Mouse (Mus musculus) stomach, embryonic 16.5 days (tissue): ENCODE data around the gene Ebf3. TPM values are rescaled to one million over a fixed set of nuclear protein-coding genes. Genes with fewer than 3 reads are reported as not detected.

Source experiments
- ATAC-seq: fragments of 200-750 bp; cut with Nextera tagmentation; 2 replicates; pipeline ENCODE4 v1.8.0; 2017; ENCODE audit warnings: moderate number of reproducible peaks, moderate TSS enrichment; ENCODE audit not compliant: insufficient read depth, low FRiP score
- H3K27ac ChIP-seq: fragments of 300-500 bp; sonication (generic); 2 replicates; pipeline ENCODE4 v1.5.1; 2014; ENCODE audit warnings: low read length
- H3K27me3 ChIP-seq: fragments of 300-500 bp; sonication (generic); 2 replicates; pipeline ENCODE4 v1.6.1; 2014; ENCODE audit warnings: low read length, control low read depth, mixed read lengths; ENCODE audit not compliant: control insufficient read depth, insufficient read depth
- H3K36me3 ChIP-seq: fragments of 300-500 bp; sonication (generic); 2 replicates; pipeline ENCODE4 v1.6.1; 2014; ENCODE audit warnings: low read length; ENCODE audit not compliant: control insufficient read depth, insufficient read depth
- H3K4me1 ChIP-seq: fragments of 300-500 bp; sonication (generic); 2 replicates; pipeline ENCODE4 v1.6.1; 2014; ENCODE audit warnings: low read length, control low read depth, mixed read lengths; ENCODE audit not compliant: control insufficient read depth, insufficient read depth
- H3K4me2 ChIP-seq: fragments of 300-500 bp; sonication (generic); 2 replicates; pipeline ENCODE4 v1.6.1; 2014; ENCODE audit warnings: low read depth, low read length, mixed read lengths
- H3K4me3 ChIP-seq: fragments of 300-500 bp; sonication (generic); replicated peaks from 2 replicates; pipeline ENCODE4 v1.5.1; 2014; ENCODE audit warnings: mild to moderate bottlenecking, low read length
- H3K9ac ChIP-seq: fragments of 300-500 bp; sonication (generic); 2 replicates; pipeline ENCODE4 v1.6.1; 2014; ENCODE audit warnings: low read length
- H3K9me3 ChIP-seq: fragments of 300-500 bp; sonication (generic); replicated peaks from 2 replicates; pipeline ENCODE4 v1.6.1; 2016; ENCODE audit warnings: low read length, control low read depth; ENCODE audit not compliant: control insufficient read depth
- WGBS: fragments of 180-500 bp; shearing (Covaris S2); extraction: QIAGEN DNeasy Blood & Tissue Kit; methylation state at CpG from one replicate; pipeline ENCODE4 v1.1.7; 2014; 5-methylcytosine and 5-hydroxymethylcytosine counted together
- polyA plus RNA-seq: library from polyadenylated mRNA; unstranded; fragments of >200 nt; fragmentation: Nextera tagmentation; extraction: Ambion mirVana; gene quantifications from 2 replicates; pipeline ENCODE4 v1.2.1, GENCODE M21; 2015

The Ebf3 gene
- polyA plus RNA-seq, 1 experiment from 2014 or later, result 0.84 TPM

- no peak overlapping the region for H3K4me2 ChIP-seq
- H3K27ac ChIP-seq, result no peak overlapping the region
- H3K4me3 ChIP-seq, result no peak overlapping the region
- H3K36me3 ChIP-seq, result no peaks in the 10 kb centered on the region
- H3K4me1 ChIP-seq, result peaks cover 3% of the 10 kb centered on the region; the same call in 1 of the 2 replicates
- ATAC-seq, result peak; percentile 79
- 0 out of 2 replicates have a peak, but pooled peaks cover 3% of the 10 kb centered on the region for H3K27me3 ChIP-seq
- H3K9ac ChIP-seq, result no peak overlapping the region
- H3K9me3 ChIP-seq, result no peaks in the 10 kb centered on the region
- WGBS, result 65% methylated on average over 9 of the region's 9 CpGs
These were observed 46.8 kb downstream of the Ebf3 start for GRCm38 (mm10) chr7:137267441-137267840.

GRCm38 (mm10) chr7:137266575-137266974, 47.7 kb downstream of the Ebf3 start:
- Histone ChIP-seq H3K27me3 (0 out of 2 replicates have a peak, but pooled peaks cover 3% of the 10 kb centered on the region), H3K4me2 (no peak overlapping the region), H3K36me3 (no peaks in the 10 kb centered on the region), H3K4me3 (no peak overlapping the region), H3K9ac (no peak overlapping the region), H3K27ac (no peak overlapping the region), H3K4me1 (peaks cover 3% of the 10 kb centered on the region; the same call in 1 of the 2 replicates), H3K9me3 (no peaks in the 10 kb centered on the region)
- 32% methylated on average over 17 of the region's 17 CpGs for WGBS
- no peak for ATAC-seq

- H3K27ac ChIP-seq, result no peak overlapping the region
- no peak overlapping the region for H3K4me3 ChIP-seq
- no peak overlapping the region for H3K4me2 ChIP-seq
- H3K27me3 ChIP-seq, result peaks cover 7% of the 10 kb centered on the region; the same call in 1 of the 2 replicates
- H3K9ac ChIP-seq, result no peak overlapping the region
- no peaks in the 10 kb centered on the region for H3K9me3 ChIP-seq
- 87% methylated on average over 8 of the region's 8 CpGs for WGBS
- no peaks in the 10 kb centered on the region for H3K36me3 ChIP-seq
- ATAC-seq, result no peak
- peaks cover under 1% of the 10 kb centered on the region; the same call in 1 of the 2 replicates for H3K4me1 ChIP-seq
These were observed 51.9 kb downstream of the Ebf3 start for GRCm38 (mm10) chr7:137262330-137262729.

- no peak overlapping the region for H3K27ac ChIP-seq
- no peaks in the 10 kb centered on the region for H3K9me3 ChIP-seq
- no peaks in the 10 kb centered on the region for H3K4me1 ChIP-seq
- H3K36me3 ChIP-seq, result no peaks in the 10 kb centered on the region
- H3K4me2 ChIP-seq, result no peak overlapping the region
- H3K4me3 ChIP-seq, result no peak overlapping the region
- 39% methylated on average over 11 of the region's 11 CpGs for WGBS
- H3K27me3 ChIP-seq, result no peaks in the 10 kb centered on the region
- H3K9ac ChIP-seq, result no peak overlapping the region
- ATAC-seq, result no peak
These were observed 67.9 kb downstream of the Ebf3 start for GRCm38 (mm10) chr7:137246213-137246872.

GRCm38 (mm10) chr7:137244839-137245238, 69.4 kb downstream of the Ebf3 start:
- no peaks in the 10 kb centered on the region for H3K27me3 ChIP-seq
- no peaks in the 10 kb centered on the region for H3K9me3 ChIP-seq
- WGBS, result 83% methylated on average over 7 of the region's 7 CpGs
- no peaks in the 10 kb centered on the region for H3K4me1 ChIP-seq
- no peak overlapping the region for H3K4me3 ChIP-seq
- H3K4me2 ChIP-seq, result no peak overlapping the region
- H3K9ac ChIP-seq, result no peak overlapping the region
- H3K27ac ChIP-seq, result no peak overlapping the region
- ATAC-seq, result no peak
- H3K36me3 ChIP-seq, result no peaks in the 10 kb centered on the region

- no peaks in the 10 kb centered on the region for H3K9me3 ChIP-seq
- WGBS, result 92% methylated on average over 8 of the region's 8 CpGs
- no peaks in the 10 kb centered on the region for H3K4me1 ChIP-seq
- no peak overlapping the region for H3K9ac ChIP-seq
- H3K36me3 ChIP-seq, result no peaks in the 10 kb centered on the region
- H3K27me3 ChIP-seq, result no peaks in the 10 kb centered on the region
- H3K27ac ChIP-seq, result no peak overlapping the region
- ATAC-seq, result no peak
- no peak overlapping the region for H3K4me2 ChIP-seq
- H3K4me3 ChIP-seq, result no peak overlapping the region
These were observed 73.8 kb downstream of the Ebf3 start for GRCm38 (mm10) chr7:137240481-137240880.

GRCm38 (mm10) chr7:137239542-137240133, 74.6 kb downstream of the Ebf3 start:
- Histone ChIP-seq H3K9ac (no peak overlapping the region), H3K4me1 (no peaks in the 10 kb centered on the region), H3K27ac (no peak overlapping the region), H3K9me3 (no peaks in the 10 kb centered on the region), H3K27me3 (no peaks in the 10 kb centered on the region), H3K4me2 (no peak overlapping the region), H3K36me3 (no peaks in the 10 kb centered on the region), H3K4me3 (no peak overlapping the region)
- ATAC-seq, result no peak
- 80% methylated on average over 5 of the region's 5 CpGs for WGBS

- H3K4me1 ChIP-seq, result no peaks in the 10 kb centered on the region
- no peaks in the 10 kb centered on the region for H3K27me3 ChIP-seq
- no peaks in the 10 kb centered on the region for H3K36me3 ChIP-seq
- no peaks in the 10 kb centered on the region for H3K9me3 ChIP-seq
- WGBS, result 80% methylated on average over 12 of the region's 12 CpGs
- ATAC-seq, result no peak
- no peak overlapping the region for H3K9ac ChIP-seq
- H3K27ac ChIP-seq, result no peak overlapping the region
- no peak overlapping the region for H3K4me2 ChIP-seq
- H3K4me3 ChIP-seq, result no peak overlapping the region
These were observed 76.8 kb downstream of the Ebf3 start for GRCm38 (mm10) chr7:137237419-137237818.

- no peaks in the 10 kb centered on the region for H3K9me3 ChIP-seq
- WGBS, result 85% methylated on average over 3 of the region's 3 CpGs
- no peaks in the 10 kb centered on the region for H3K27me3 ChIP-seq
- peaks cover 6% of the 10 kb centered on the region; the same call in 1 of the 2 replicates for H3K4me1 ChIP-seq
- H3K4me2 ChIP-seq, result no peak overlapping the region
- no peak for ATAC-seq
- H3K4me3 ChIP-seq, result no peak overlapping the region
- H3K9ac ChIP-seq, result no peak overlapping the region
- no peaks in the 10 kb centered on the region for H3K36me3 ChIP-seq
- no peak overlapping the region for H3K27ac ChIP-seq
These were observed 90.4 kb downstream of the Ebf3 start for GRCm38 (mm10) chr7:137223823-137224222.
